Mouse (Mus musculus): ENCODE data around the gene Olfr397. TPM values are rescaled to one million over a fixed set of nuclear protein-coding genes. Genes with fewer than 3 reads are reported as not detected.

Gene Olfr397
- total RNA-seq (2012; rRNA removed) (not detected in 2 replicates), polyA plus RNA-seq (2012; ENCODE audit: insufficient read depth in 1 of 2, insufficient read length in 2 of 2, low read depth in 1 of 2, low replicate concordance in 2 of 2, missing spikeins in 1 of 2) (not detected)

DNA sequence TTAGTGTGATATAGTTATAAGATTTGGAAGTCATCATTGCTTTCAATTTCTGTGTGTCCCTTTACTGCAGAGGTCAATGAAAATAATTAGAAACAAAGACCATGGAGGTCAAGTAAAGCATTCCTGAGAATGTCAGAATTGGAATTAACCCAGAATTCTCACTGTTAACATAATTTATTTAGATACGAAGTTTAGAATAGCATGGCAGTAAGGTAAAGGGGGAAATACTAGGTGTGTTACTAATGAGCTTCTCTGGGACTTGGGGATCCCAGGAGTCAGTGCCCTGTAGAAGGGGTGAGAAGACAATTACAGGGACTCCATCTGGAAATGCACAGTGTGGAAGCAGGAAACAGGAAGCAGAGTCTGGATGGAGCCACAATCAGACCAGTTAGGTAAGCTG lies at the start of gene Olfr397:
TSS of gene Olfr397 (plus strand) at position 301 of the 400 bp plus-strand sequence.
- H3K27me3 ChIP-seq (ENCODE audit: control insufficient read depth in 1 of 2, insufficient read depth in 2 of 2, low read length in 2 of 2): no peaks in the 10 kb centered on the region
- H3K9me3 ChIP-seq (replicated peaks; ENCODE audit: insufficient read depth, low read length): no peaks in the 10 kb centered on the region
- H3K9ac ChIP-seq (ENCODE audit: control insufficient read depth, low read depth, low read length, poor library complexity, severe bottlenecking): no peak within 1 kb of the TSS

DNA sequence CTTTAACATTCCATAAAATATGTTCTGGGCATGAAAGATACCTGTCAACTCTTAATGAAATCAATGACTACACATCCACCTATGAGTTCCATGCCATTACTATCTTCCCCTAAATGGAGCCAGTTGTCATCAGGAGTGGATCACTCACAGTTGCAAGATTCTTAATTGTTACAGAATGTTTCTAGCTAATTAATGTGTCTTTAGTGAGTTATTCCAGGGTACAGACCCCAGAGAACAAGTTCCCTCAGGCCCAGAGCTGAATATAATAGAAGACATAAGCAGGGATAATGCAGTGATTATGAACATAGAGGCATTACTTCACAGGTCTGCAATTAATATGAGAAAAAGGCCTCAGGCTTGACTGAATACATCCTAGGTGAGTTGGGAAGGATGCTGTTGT lies 24.2 kb upstream of the Olfr397 start, which contains the start of gene Olfr23:
TSS of gene Olfr23 (plus strand) at position 301 of the 400 bp plus-strand sequence.
- H3K4me1 ChIP-seq (ENCODE audit: control insufficient read depth in 1 of 2, insufficient read depth in 2 of 2, low read length in 2 of 2): no peaks in the 10 kb centered on the region
- no peaks in the 10 kb centered on the region; the same call in 1 of the 2 replicates for H3K9me3 ChIP-seq (replicated peaks; ENCODE audit: insufficient read depth, low read length)
- no peak within 1 kb of the TSS for H3K9ac ChIP-seq (ENCODE audit: control insufficient read depth, low read depth, low read length, poor library complexity, severe bottlenecking)
- H3K36me3 ChIP-seq (ENCODE audit: control insufficient read depth in 1 of 2, insufficient read depth in 2 of 2, low read length in 2 of 2): no peaks in the 10 kb centered on the region
- TF ChIP-seq NRF1 (IDR thresholded peaks at IDR 0.05; ENCODE audit: insufficient read depth, low read depth, low read length, poor library complexity, severe bottlenecking): no peak
- no peak for TF ChIP-seq TBP (IDR thresholded peaks at IDR 0.05; ENCODE audit: low read depth, low read length)
- TF ChIP-seq EP300 (IDR thresholded peaks at IDR 0.05; ENCODE audit: low read depth in 1 of 2, low read length in 2 of 2): no peak
- TF ChIP-seq TAL1 (IDR thresholded peaks at IDR 0.05; ENCODE audit: low read length): no peak
- TF ChIP-seq MAX (IDR thresholded peaks at IDR 0.05; ENCODE audit: low read length): no peak
- no peak for TF ChIP-seq MEF2A (IDR thresholded peaks at IDR 0.05; ENCODE audit: extremely low read depth, insufficient replicate concordance, low read depth, low read length, poor library complexity, severe bottlenecking)
- TF ChIP-seq ZKSCAN1 (IDR thresholded peaks at IDR 0.05; ENCODE audit: low read depth, low read length): no peak
- no peak for TF ChIP-seq MAFK (IDR thresholded peaks at IDR 0.05; ENCODE audit: borderline replicate concordance, low read depth, low read length)
- no peak for TF ChIP-seq CHD2 (IDR thresholded peaks at IDR 0.05; ENCODE audit: low read length)
- H3K4me3 ChIP-seq (ENCODE audit: control insufficient read depth in 1 of 2, insufficient read depth in 1 of 2, low read depth in 2 of 2, low read length in 2 of 2): no peak within 1 kb of the TSS
- H3K27ac ChIP-seq (ENCODE audit: control insufficient read depth, low read depth, low read length): no peak within 1 kb of the TSS
- no peaks in the 10 kb centered on the region for H3K79me2 ChIP-seq (ENCODE audit: control insufficient read depth, insufficient read depth, low read length, poor library complexity)
- DNase-seq (ENCODE audit: low read depth, low spot score): no peak
- H3K27me3 ChIP-seq (ENCODE audit: control insufficient read depth in 1 of 2, insufficient read depth in 2 of 2, low read length in 2 of 2): no peaks in the 10 kb centered on the region

More for the DNA sequence above, at the start of gene Olfr397:
- Histone ChIP-seq H3K4me1 (ENCODE audit: control insufficient read depth in 1 of 2, insufficient read depth in 2 of 2, low read length in 2 of 2) (no peaks in the 10 kb centered on the region), H3K79me2 (ENCODE audit: control insufficient read depth, insufficient read depth, low read length, poor library complexity) (no peaks in the 10 kb centered on the region), H3K27ac (ENCODE audit: control insufficient read depth, low read depth, low read length) (no peak within 1 kb of the TSS), H3K36me3 (ENCODE audit: control insufficient read depth in 1 of 2, insufficient read depth in 2 of 2, low read length in 2 of 2) (no peaks in the 10 kb centered on the region), H3K4me3 (ENCODE audit: control insufficient read depth in 1 of 2, insufficient read depth in 1 of 2, low read depth in 2 of 2, low read length in 2 of 2) (no peak within 1 kb of the TSS)
- TF ChIP-seq MAFK (IDR thresholded peaks at IDR 0.05; ENCODE audit: borderline replicate concordance, low read depth, low read length) (no peak), ZKSCAN1 (IDR thresholded peaks at IDR 0.05; ENCODE audit: low read depth, low read length) (no peak), RCOR1 (IDR thresholded peaks at IDR 0.05; ENCODE audit: low read depth, low read length) (no peak), NELFE (IDR thresholded peaks at IDR 0.05; ENCODE audit: low read depth, low read length) (no peak), ETS1 (IDR thresholded peaks at IDR 0.05; ENCODE audit: low read depth, low read length) (no peak), UBTF (IDR thresholded peaks at IDR 0.05; ENCODE audit: borderline replicate concordance, insufficient read depth, low read depth, low read length) (no peak), E2F4 (IDR thresholded peaks at IDR 0.05; ENCODE audit: borderline replicate concordance, low read depth, low read length) (no peak), MXI1 (IDR thresholded peaks at IDR 0.05; ENCODE audit: low read depth, low read length) (no peak), GATA1 (IDR thresholded peaks at IDR 0.05; ENCODE audit: low read depth, low read length) (no peak), NRF1 (IDR thresholded peaks at IDR 0.05; ENCODE audit: insufficient read depth, low read depth, low read length, poor library complexity, severe bottlenecking) (no peak), POLR2AphosphoS5 (IDR thresholded peaks at IDR 0.05; ENCODE audit: borderline replicate concordance, low read depth, low read length) (no peak), HCFC1 (IDR thresholded peaks at IDR 0.05; ENCODE audit: low read depth, low read length) (no peak), ZNF384 (IDR thresholded peaks at IDR 0.05; ENCODE audit: low read depth, low read length) (no peak)
- DNase-seq (ENCODE audit: low read depth, low spot score): no peak
